Mouse (Mus musculus) MEL (cell line): ENCODE measurements around the gene Hoxb8. TPM values are rescaled to one million over a fixed set of nuclear protein-coding genes. Genes with fewer than 3 reads are reported as not detected.

Experiments
- DNase-seq: peaks from one replicate; pipeline ENCODE4 v3.0.0; 2011; ENCODE audit warnings: low read depth, low spot score
- H3K27ac ChIP-seq: 2 replicates; pipeline ENCODE4 v1.5.1; 2012; ENCODE audit warnings: low read depth, mild to moderate bottlenecking, control low read depth, low read length, moderate library complexity; ENCODE audit not compliant: control insufficient read depth
- H3K27me3 ChIP-seq, 2 experiments: fragments of 150-350 bp in 1 of 2; sonication (generic) in 1 of 2; 2 replicates each; pipeline ENCODE4 v1.6.1; 2012; ENCODE audit warnings: low read length in 2 of 2, mild to moderate bottlenecking in 2 of 2, improper control_type of control experiment in 1 of 2, moderate library complexity in 1 of 2; ENCODE audit not compliant: insufficient read depth in 2 of 2, control insufficient read depth in 1 of 2
- H3K36me3 ChIP-seq, 2 experiments: 2 replicates each; pipeline ENCODE4 v1.6.1; 2012 to 2014; ENCODE audit warnings: low read length in 2 of 2, improper control_type of control experiment in 1 of 2, inconsistent platforms in 1 of 2, mild to moderate bottlenecking in 1 of 2; ENCODE audit not compliant: insufficient read depth in 2 of 2, control insufficient read depth in 1 of 2
- H3K4me1 ChIP-seq, 2 experiments: fragments of 150-350 bp in 1 of 2; sonication (generic) in 1 of 2; 2 replicates each; pipeline ENCODE4 v1.6.1; 2012; ENCODE audit warnings: low read length in 2 of 2, improper control_type of control experiment in 1 of 2, mild to moderate bottlenecking in 1 of 2; ENCODE audit not compliant: insufficient read depth in 2 of 2, control insufficient read depth in 1 of 2
- H3K4me3 ChIP-seq, 2 experiments: fragments of 150-350 bp in 1 of 2; sonication (generic) in 1 of 2; 2 replicates each; pipeline ENCODE4 v1.5.1; 2012; ENCODE audit warnings: low read depth in 2 of 2, low read length in 2 of 2, mild to moderate bottlenecking in 2 of 2, moderate library complexity in 2 of 2, control low read depth in 1 of 2, improper control_type of control experiment in 1 of 2; ENCODE audit not compliant: control insufficient read depth in 1 of 2, insufficient read depth in 1 of 2
- H3K79me2 ChIP-seq: 2 replicates; pipeline ENCODE4 v1.6.1; 2012; ENCODE audit warnings: mild to moderate bottlenecking, low read length, moderate library complexity; ENCODE audit not compliant: control insufficient read depth, poor library complexity, insufficient read depth
- H3K9ac ChIP-seq: 2 replicates; pipeline ENCODE4 v1.6.1; 2012; ENCODE audit warnings: low read depth, mild to moderate bottlenecking, control low read depth, low read length, moderate library complexity; ENCODE audit not compliant: control insufficient read depth, poor library complexity, severe bottlenecking
- H3K9me3 ChIP-seq: fragments of 150-350 bp; sonication (generic); replicated peaks from 2 replicates; pipeline ENCODE4 v1.6.1; 2012; ENCODE audit warnings: mild to moderate bottlenecking, low read length, improper control_type of control experiment, moderate library complexity; ENCODE audit not compliant: insufficient read depth
- BHLHE40 ChIP-seq: IDR thresholded peaks from 2 replicates; pipeline ENCODE4 v1.6.1; 2012; ENCODE audit warnings: low read depth, mild to moderate bottlenecking, inconsistent platforms, low read length, improper control_type of control experiment, borderline replicate concordance
- CHD1 ChIP-seq: IDR thresholded peaks from 2 replicates; pipeline ENCODE4 v1.6.1; 2012; ENCODE audit warnings: low read depth, mild to moderate bottlenecking, inconsistent platforms, low read length, improper control_type of control experiment
- CTCF ChIP-seq, 3 experiments: IDR thresholded peaks in 2 of 3; conservative IDR thresholded peaks in 1 of 3; 2 replicates each; pipeline ENCODE4 v1.5.1; 2011 to 2012; ENCODE audit warnings: low read length in 3 of 3, low read depth in 2 of 3, mild to moderate bottlenecking in 2 of 3, improper control_type of control experiment in 1 of 3, inconsistent platforms in 1 of 3, mixed read lengths in 1 of 3, moderate library complexity in 1 of 3; ENCODE audit not compliant: control insufficient read depth in 1 of 3, insufficient read depth in 1 of 3, poor library complexity in 1 of 3, severe bottlenecking in 1 of 3
- E2F4 ChIP-seq: IDR thresholded peaks from 2 replicates; pipeline ENCODE4 v1.6.1; 2011; ENCODE audit warnings: low read depth, low read length, improper control_type of control experiment, borderline replicate concordance
- ELF1 ChIP-seq: IDR thresholded peaks from 2 replicates; pipeline ENCODE4 v1.6.1; 2014; ENCODE audit warnings: low read depth, mild to moderate bottlenecking, inconsistent platforms, low read length, improper control_type of control experiment, moderate library complexity
- ETS1 ChIP-seq: IDR thresholded peaks from 2 replicates; pipeline ENCODE4 v1.6.1; 2012; ENCODE audit warnings: low read depth, mild to moderate bottlenecking, inconsistent platforms, low read length, improper control_type of control experiment, moderate library complexity
- HCFC1 ChIP-seq: IDR thresholded peaks from 2 replicates; pipeline ENCODE4 v1.6.1; 2012; ENCODE audit warnings: low read depth, mild to moderate bottlenecking, inconsistent platforms, low read length, improper control_type of control experiment, moderate library complexity
- KAT2A ChIP-seq: conservative IDR thresholded peaks from 2 replicates; pipeline ENCODE4 v1.6.1; 2012; ENCODE audit warnings: low read depth, low read length, improper control_type of control experiment, inconsistent platforms
- MAFK ChIP-seq: IDR thresholded peaks from 2 replicates; pipeline ENCODE4 v1.6.1; 2011; ENCODE audit warnings: low read depth, mild to moderate bottlenecking, low read length, improper control_type of control experiment, borderline replicate concordance
- MAZ ChIP-seq: IDR thresholded peaks from 2 replicates; pipeline ENCODE4 v1.6.1; 2012; ENCODE audit warnings: low read depth, mild to moderate bottlenecking, inconsistent platforms, low read length, improper control_type of control experiment
- MYB ChIP-seq: IDR thresholded peaks from 2 replicates; pipeline ENCODE4 v1.6.1; 2011; ENCODE audit warnings: mild to moderate bottlenecking, low read depth, low read length, improper control_type of control experiment
- MYC ChIP-seq: IDR thresholded peaks from 2 replicates; pipeline ENCODE4 v1.6.1; 2011; ENCODE audit warnings: low read depth, mild to moderate bottlenecking, low read length, improper control_type of control experiment, moderate library complexity
- POLR2A ChIP-seq, 2 experiments: IDR thresholded peaks; 2 replicates each; pipeline ENCODE4 v1.6.1; 2011 to 2012; ENCODE audit warnings: low read length in 2 of 2, mild to moderate bottlenecking in 2 of 2, control low read depth in 1 of 2, improper control_type of control experiment in 1 of 2, low read depth in 1 of 2, moderate library complexity in 1 of 2; ENCODE audit not compliant: control insufficient read depth in 1 of 2, insufficient read depth in 1 of 2, poor library complexity in 1 of 2
- POLR2AphosphoS2 ChIP-seq: IDR thresholded peaks from 2 replicates; pipeline ENCODE4 v1.6.1; 2011; ENCODE audit warnings: low read length, improper control_type of control experiment
- RCOR1 ChIP-seq: IDR thresholded peaks from 2 replicates; pipeline ENCODE4 v1.6.1; 2012; ENCODE audit warnings: low read depth, mild to moderate bottlenecking, inconsistent platforms, low read length, improper control_type of control experiment
- SIN3A ChIP-seq: IDR thresholded peaks from 2 replicates; pipeline ENCODE4 v1.6.1; 2012; ENCODE audit warnings: low read length, improper control_type of control experiment, inconsistent platforms
- SMC3 ChIP-seq: IDR thresholded peaks from 2 replicates; pipeline ENCODE4 v1.6.1; 2011; ENCODE audit warnings: low read depth, low read length, improper control_type of control experiment
- TAL1 ChIP-seq: IDR thresholded peaks from 2 replicates; pipeline ENCODE4 v1.6.1; 2012; ENCODE audit warnings: mild to moderate bottlenecking, inconsistent platforms, low read length, moderate library complexity, mixed read lengths
- TBP ChIP-seq: IDR thresholded peaks from 2 replicates; pipeline ENCODE4 v1.8.0; 2011; ENCODE audit warnings: low read depth, low read length, improper control_type of control experiment
- TCF12 ChIP-seq: IDR thresholded peaks from 2 replicates; pipeline ENCODE4 v1.6.1; 2014; ENCODE audit warnings: low read depth, mild to moderate bottlenecking, inconsistent platforms, low read length, improper control_type of control experiment, moderate library complexity
- USF2 ChIP-seq, 2 experiments: IDR thresholded peaks; 2 replicates each; pipeline ENCODE4 v1.6.1; 2011 to 2012; ENCODE audit warnings: improper control_type of control experiment in 2 of 2, low read length in 2 of 2, borderline replicate concordance in 1 of 2, inconsistent platforms in 1 of 2, low read depth in 1 of 2, mild to moderate bottlenecking in 1 of 2; ENCODE audit not compliant: insufficient read depth in 1 of 2
- ZKSCAN1 ChIP-seq: IDR thresholded peaks from 2 replicates; pipeline ENCODE4 v1.6.1; 2012; ENCODE audit warnings: low read depth, mild to moderate bottlenecking, inconsistent platforms, low read length, improper control_type of control experiment, moderate library complexity
- polyA plus RNA-seq, 2 experiments: library from polyadenylated mRNA; stranded (reverse) in 1 of 2; unstranded in 1 of 2; fragments of >175 nt in 1 of 2; fragments of >200 nt in 1 of 2; gene quantifications; 2 replicates each; pipeline versions ENCODE4 v1.2.1 to v1.2.4; 2012; ENCODE audit warnings: low replicate concordance in 2 of 2, low read depth in 1 of 2; ENCODE audit not compliant: insufficient read length in 2 of 2, insufficient read depth in 1 of 2, missing spikeins in 1 of 2
- total RNA-seq: library from RNA; depleted of rRNA; stranded (reverse); fragments of 300-350 nt; gene quantifications from 2 replicates; pipeline ENCODE4 v1.2.3, GENCODE M21; 2012

Gene Hoxb8
- total and polyA plus RNA-seq, 3 experiments, result not detected

DNA sequence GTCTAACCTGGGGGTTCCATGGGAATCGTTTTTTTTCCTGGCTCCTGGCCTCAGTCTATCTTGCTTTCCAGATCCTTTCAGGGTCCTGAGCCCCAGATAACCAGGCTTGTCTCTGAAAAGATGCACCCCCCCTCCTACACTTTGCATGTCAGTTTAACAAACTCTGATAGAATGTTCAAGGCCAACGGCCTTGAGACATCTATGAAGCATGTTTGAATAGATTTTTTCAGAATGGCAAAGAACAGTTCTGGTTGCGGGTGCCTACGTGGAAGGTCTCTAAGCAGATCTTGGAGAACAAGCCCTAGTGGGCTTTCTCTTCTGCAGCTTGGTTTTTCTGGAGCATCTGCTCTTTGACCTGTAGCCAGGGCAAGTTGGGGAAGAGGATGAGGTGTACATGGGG lies 27.1 kb downstream of the Hoxb8 start:
- no peaks in the 10 kb centered on the region for H3K9me3 ChIP-seq
- no peak for TF ChIP-seq SIN3A
- no peak for TF ChIP-seq MAZ
- TF ChIP-seq CHD1, result no peak
- TF ChIP-seq MYC, result no peak
- no peak for TF ChIP-seq POLR2AphosphoS2
- TF ChIP-seq, all 39 proteins: peak for 0

DNA sequence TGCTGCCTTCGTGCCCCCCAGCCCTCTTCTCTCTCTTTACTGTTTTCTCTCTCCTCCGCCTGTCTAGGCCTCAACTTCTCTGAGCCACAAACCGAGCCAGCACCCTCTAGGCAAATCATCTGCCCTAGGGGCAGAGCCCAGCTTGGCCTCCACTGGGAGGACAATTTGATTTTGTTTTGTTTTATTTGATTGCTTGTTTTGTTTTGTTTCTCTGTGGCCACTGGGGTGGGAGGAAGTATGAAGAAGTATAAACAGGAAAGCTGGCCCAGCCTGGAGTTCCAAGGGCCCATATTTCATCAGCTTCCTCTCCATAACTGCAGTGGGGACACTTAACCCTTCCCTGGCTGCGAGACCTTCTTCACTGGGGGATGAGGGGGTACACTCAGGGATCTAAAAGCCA lies 27.6 kb downstream of the Hoxb8 start:
- no peak for DNase-seq
- H3K4me3 ChIP-seq, result no peak overlapping the region
- no peak overlapping the region for H3K9ac ChIP-seq
- no peaks in the 10 kb centered on the region for H3K79me2 ChIP-seq
- H3K9me3 ChIP-seq, result no peaks in the 10 kb centered on the region
- no peaks in the 10 kb centered on the region; a peak in 1 of 4 replicates for H3K27me3 ChIP-seq
- no peaks in the 10 kb centered on the region for H3K36me3 ChIP-seq
- H3K4me1 ChIP-seq, result no peaks in the 10 kb centered on the region
- TF ChIP-seq E2F4 (no peak), MYB (no peak), TCF12 (no peak), RCOR1 (no peak), POLR2A (IDR thresholded peaks at IDR 0.05; ENCODE audit: control insufficient read depth in 1 of 2, insufficient read depth in 1 of 2, low read depth in 1 of 2, low read length in 2 of 2, poor library complexity in 1 of 2) (no peak), KAT2A (no peak), SMC3 (no peak), TAL1 (no peak), TBP (no peak), ELF1 (no peak), MAFK (no peak), ZKSCAN1 (no peak), ETS1 (no peak), BHLHE40 (no peak), CTCF (IDR thresholded peaks at IDR 0.05 in 2 of 3, conservative IDR thresholded peaks at IDR 0.05 in 1 of 3; ENCODE audit: control insufficient read depth in 1 of 3, insufficient read depth in 1 of 3, low read depth in 2 of 3, low read length in 3 of 3, poor library complexity in 1 of 3, severe bottlenecking in 1 of 3) (no peak), HCFC1 (no peak), USF2 (IDR thresholded peaks at IDR 0.05; ENCODE audit: borderline replicate concordance in 1 of 2, insufficient read depth in 1 of 2, low read depth in 1 of 2, low read length in 2 of 2) (no peak)
- no peak overlapping the region for H3K27ac ChIP-seq

More for the DNA sequence above, 27.1 kb downstream of the Hoxb8 start:
- no peak overlapping the region for H3K4me3 ChIP-seq
- no peaks in the 10 kb centered on the region for H3K79me2 ChIP-seq
- no peaks in the 10 kb centered on the region for H3K36me3 ChIP-seq
- no peak overlapping the region for H3K9ac ChIP-seq
- H3K4me1 ChIP-seq, result no peaks in the 10 kb centered on the region
- DNase-seq, result no peak
- no peaks in the 10 kb centered on the region; a peak in 1 of 4 replicates for H3K27me3 ChIP-seq
- no peak overlapping the region for H3K27ac ChIP-seq
